Mouse (Mus musculus): ENCODE results near the gene Tsfm. TPM values are rescaled to one million over a fixed set of nuclear protein-coding genes. Genes with fewer than 3 reads are reported as not detected.
"Not testable (repeated sequence)": the region's sequence is repeated elsewhere in the genome, so short reads cannot be mapped to it uniquely, and the experiment has no call there.

Gene Tsfm
- 91.4 and 97.4 TPM in 2 replicates for polyA plus RNA-seq (2016; fragmentation: Nextera tagmentation; extraction: Ambion mirVana)

GRCm38 (mm10) chr10:127030336-127031296 is at the start of gene Tsfm:
Gene Tsfm (minus strand): TSS chr10:127030840.
- peak within 1 kb of the TSS; percentile 67 for H3K4me3 ChIP-seq
- peaks cover 11% of the 10 kb centered on the region for H3K4me1 ChIP-seq (replicated peaks)
- 6% methylated on average over 56 of the region's 56 CpGs for WGBS
- H3K9me3 ChIP-seq, result no peaks in the 10 kb centered on the region
- peak within 1 kb of the TSS; percentile 89 for H3K27ac ChIP-seq
- H3K36me3 ChIP-seq, result peaks cover 39% of the 10 kb centered on the region
- peak; percentile 91 for DNase-seq (ENCODE audit: low spot score)
- no peaks in the 10 kb centered on the region for H3K27me3 ChIP-seq (ENCODE audit: insufficient read depth, poor library complexity, severe bottlenecking)

- Histone ChIP-seq H3K27me3 (ENCODE audit: insufficient read depth, poor library complexity, severe bottlenecking) (peaks cover 100% of the 10 kb centered on the region), H3K4me1 (replicated peaks) (peaks cover 66% of the 10 kb centered on the region), H3K36me3 (no peaks in the 10 kb centered on the region), H3K4me3 (peak overlapping the region; percentile 78), H3K27ac (peak overlapping the region; percentile 84), H3K9me3 (no peaks in the 10 kb centered on the region)
- under 1% methylated on average over 70 of the region's 70 CpGs for WGBS
- peak; percentile 38 for DNase-seq (ENCODE audit: low spot score)
These were observed 49.2 kb upstream of the Tsfm start for GRCm38 (mm10) chr10:127079665-127080391.

GRCm38 (mm10) chr10:127078677-127079575 is 48.3 kb upstream of the Tsfm start:
- Histone ChIP-seq H3K4me1 (replicated peaks) (peaks cover 66% of the 10 kb centered on the region), H3K27me3 (ENCODE audit: insufficient read depth, poor library complexity, severe bottlenecking) (peaks cover 91% of the 10 kb centered on the region), H3K9me3 (no peaks in the 10 kb centered on the region), H3K36me3 (no peaks in the 10 kb centered on the region), H3K27ac (peak overlapping the region; percentile 84), H3K4me3 (peak overlapping the region; percentile 78)
- DNase-seq (ENCODE audit: low spot score), result peak; percentile 76
- under 1% methylated on average over 49 of the region's 49 CpGs for WGBS

DNA sequence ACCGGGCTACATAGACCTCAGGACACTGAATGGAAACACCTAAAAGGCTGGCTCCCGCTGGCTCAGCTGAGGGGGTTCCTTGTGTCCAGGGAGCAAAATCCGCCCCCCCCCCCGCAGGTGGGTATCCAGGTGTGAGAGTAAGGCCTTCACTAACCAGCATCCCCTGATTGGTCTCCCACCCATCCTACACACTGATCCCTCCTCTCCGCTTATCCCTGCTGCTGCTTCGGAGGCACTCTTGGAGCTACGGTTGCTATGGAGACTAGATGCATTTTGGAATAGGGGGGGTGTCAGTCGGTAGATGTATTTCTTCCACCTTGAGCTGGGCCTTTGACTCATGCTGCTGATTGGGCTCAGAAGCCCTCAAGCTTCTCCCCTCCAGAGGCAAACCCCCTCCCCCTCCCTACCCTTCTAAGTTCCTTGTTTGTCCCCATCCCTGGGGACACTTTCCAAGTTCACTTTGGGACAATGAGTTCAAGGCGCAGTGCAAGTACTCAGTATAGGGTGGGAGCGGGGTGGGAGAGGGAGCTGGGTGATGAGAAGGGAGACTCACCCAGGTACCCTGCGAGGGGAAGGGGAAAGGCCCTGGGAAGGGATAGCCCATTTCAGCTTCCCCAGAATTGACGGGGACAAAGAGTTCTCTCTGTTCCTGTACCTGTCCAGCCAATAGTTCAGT is 47.5 kb upstream of the Tsfm start:
- peaks cover 61% of the 10 kb centered on the region for H3K4me1 ChIP-seq (replicated peaks)
- DNase-seq (ENCODE audit: low spot score), result no peak
- WGBS, result 2% methylated on average over 12 of the region's 12 CpGs
- H3K9me3 ChIP-seq, result no peaks in the 10 kb centered on the region
- peaks cover 83% of the 10 kb centered on the region for H3K27me3 ChIP-seq (ENCODE audit: insufficient read depth, poor library complexity, severe bottlenecking)
- no peaks in the 10 kb centered on the region for H3K36me3 ChIP-seq
- peak overlapping the region; percentile 78 for H3K4me3 ChIP-seq
- peak overlapping the region; percentile 84; the same call in 1 of the 2 replicates for H3K27ac ChIP-seq

DNA sequence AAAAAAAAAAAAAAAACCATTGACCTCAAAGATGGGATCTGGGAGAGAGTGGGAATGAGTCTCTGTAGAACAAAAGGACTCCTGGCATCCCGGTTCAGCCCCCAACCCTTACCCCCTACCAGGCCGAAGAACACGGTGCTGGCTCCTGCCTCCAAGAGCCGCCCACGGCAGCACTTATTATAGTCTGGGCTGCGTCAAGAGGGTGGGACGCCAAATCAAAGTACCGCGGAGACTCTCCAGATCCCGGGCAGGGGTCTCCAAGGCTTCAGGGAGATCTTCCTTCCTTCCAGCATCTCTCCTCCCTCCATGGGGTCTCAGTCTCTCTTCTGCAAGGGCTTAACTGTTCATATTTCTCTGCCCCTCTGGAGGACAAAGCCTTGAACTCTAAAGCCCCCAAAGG is 46.9 kb upstream of the Tsfm start:
- peaks cover 56% of the 10 kb centered on the region for H3K4me1 ChIP-seq (replicated peaks)
- H3K27ac ChIP-seq, result 0 out of 2 replicates have a peak overlapping the region, but pooled peaks have one; percentile 31

DNA sequence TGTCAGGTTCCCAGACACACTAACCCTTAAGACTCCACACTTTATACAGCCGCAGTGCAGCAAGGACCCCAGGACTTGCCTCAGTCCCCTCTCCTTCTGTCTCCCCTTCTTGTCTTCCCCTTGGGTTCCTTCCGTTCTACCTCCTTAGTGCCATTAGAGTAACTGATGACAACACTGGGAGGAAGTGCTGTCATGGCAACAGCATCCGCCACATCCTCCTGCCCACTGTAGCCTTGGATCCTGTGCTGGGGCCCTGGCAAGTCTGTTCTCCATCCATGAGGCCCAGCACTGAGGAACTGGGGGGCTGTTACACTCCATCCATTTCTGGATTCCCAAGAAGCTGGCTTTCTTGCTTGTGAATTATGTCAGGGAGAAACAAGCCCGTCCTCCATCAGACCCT is 45.4 kb upstream of the Tsfm start:
- Histone ChIP-seq H3K36me3 (no peaks in the 10 kb centered on the region), H3K4me3 (no peak overlapping the region), H3K4me1 (replicated peaks) (peaks cover 46% of the 10 kb centered on the region), H3K9me3 (no peaks in the 10 kb centered on the region), H3K27ac (no peak overlapping the region), H3K27me3 (ENCODE audit: insufficient read depth, poor library complexity, severe bottlenecking) (peaks cover 63% of the 10 kb centered on the region)
- 59% methylated on average over 4 of the region's 4 CpGs for WGBS
- DNase-seq (ENCODE audit: low spot score), result no peak

More for the DNA sequence above, 46.9 kb upstream of the Tsfm start:
- H3K4me3 ChIP-seq, result peak overlapping the region; percentile 78; the same call in 1 of the 2 replicates
- no peaks in the 10 kb centered on the region for H3K36me3 ChIP-seq
- no peaks in the 10 kb centered on the region for H3K9me3 ChIP-seq
- 4% methylated on average over 10 of the region's 10 CpGs for WGBS
- DNase-seq (ENCODE audit: low spot score), result no peak
- peaks cover 77% of the 10 kb centered on the region for H3K27me3 ChIP-seq (ENCODE audit: insufficient read depth, poor library complexity, severe bottlenecking)

- Histone ChIP-seq H3K27me3 (ENCODE audit: insufficient read depth, poor library complexity, severe bottlenecking) (peaks cover 58% of the 10 kb centered on the region), H3K27ac (no peak overlapping the region), H3K9me3 (no peaks in the 10 kb centered on the region), H3K4me3 (no peak overlapping the region), H3K36me3 (no peaks in the 10 kb centered on the region), H3K4me1 (replicated peaks) (peaks cover 46% of the 10 kb centered on the region)
- no peak for DNase-seq (ENCODE audit: low spot score)
- 75% methylated on average over 8 of the region's 8 CpGs for WGBS
These were observed 45.0 kb upstream of the Tsfm start for GRCm38 (mm10) chr10:127075651-127076050.

GRCm38 (mm10) chr10:127075080-127075479 is 44.4 kb upstream of the Tsfm start, which contains the start of gene Agap2:
Gene Agap2 (plus strand): TSS chr10:127075284.
- Histone ChIP-seq H3K27me3 (ENCODE audit: insufficient read depth, poor library complexity, severe bottlenecking) (peaks cover 53% of the 10 kb centered on the region), H3K4me1 (replicated peaks) (peaks cover 42% of the 10 kb centered on the region), H3K4me3 (no peak within 1 kb of the TSS), H3K9me3 (no peaks in the 10 kb centered on the region), H3K27ac (no peak within 1 kb of the TSS), H3K36me3 (no peaks in the 10 kb centered on the region)
- DNase-seq (ENCODE audit: low spot score), result no peak
- 68% methylated on average over 9 of the region's 9 CpGs for WGBS

DNA sequence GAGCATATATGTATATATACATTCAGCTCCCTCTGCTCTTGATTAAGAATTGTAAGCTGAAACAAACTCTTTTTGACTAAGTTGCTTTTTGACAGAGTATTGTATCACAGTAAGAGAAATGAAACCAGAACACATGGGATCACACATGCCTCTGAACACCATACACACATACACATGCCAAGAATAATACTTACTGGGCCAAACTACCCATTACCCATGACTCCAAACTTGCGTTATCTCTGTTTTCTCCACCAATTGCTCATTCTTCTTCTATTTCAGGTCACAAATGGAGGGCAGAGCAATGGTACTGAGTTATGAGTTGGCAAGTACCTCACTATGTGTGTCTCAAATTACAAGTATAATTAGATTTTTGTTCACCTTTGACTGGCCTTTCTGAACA is 43.3 kb upstream of the Tsfm start:
- Histone ChIP-seq H3K27me3 (ENCODE audit: insufficient read depth, poor library complexity, severe bottlenecking) (peaks cover 42% of the 10 kb centered on the region), H3K4me3 (no peak overlapping the region), H3K9me3 (no peaks in the 10 kb centered on the region), H3K36me3 (no peaks in the 10 kb centered on the region), H3K27ac (no peak overlapping the region), H3K4me1 (replicated peaks) (peaks cover 38% of the 10 kb centered on the region)
- DNase-seq (ENCODE audit: low spot score), result no peak
- WGBS, result 91% methylated on average over 1 of the region's 1 CpGs

DNA sequence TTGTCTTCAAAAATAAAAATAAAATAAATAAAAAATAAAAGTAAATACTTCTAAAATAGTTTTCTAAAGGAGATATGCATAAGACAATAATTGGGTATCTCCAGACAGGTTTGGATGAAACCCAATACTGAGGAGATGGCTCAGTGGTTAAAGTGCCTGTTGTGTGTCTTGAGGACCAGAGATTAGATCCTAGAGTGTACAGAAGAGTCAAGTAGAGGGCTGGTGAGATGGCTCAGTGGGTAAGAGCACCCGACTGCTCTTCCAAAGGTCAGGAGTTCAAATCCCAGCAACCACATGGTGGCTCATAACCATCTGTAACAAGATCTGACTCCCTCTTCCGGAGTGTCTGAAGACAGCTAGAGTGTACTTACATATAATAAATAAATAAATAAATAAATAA is 42.3 kb upstream of the Tsfm start:
- not testable (repeated sequence) for H3K4me3 ChIP-seq; H3K36me3 ChIP-seq; H3K27ac ChIP-seq; H3K9me3 ChIP-seq; DNase-seq (ENCODE audit: low spot score)
- WGBS, result 85% methylated on average over 2 of the region's 2 CpGs
- peaks cover 38% of the 10 kb centered on the region for H3K4me1 ChIP-seq (replicated peaks)
- peaks cover 31% of the 10 kb centered on the region for H3K27me3 ChIP-seq (ENCODE audit: insufficient read depth, poor library complexity, severe bottlenecking)

DNA sequence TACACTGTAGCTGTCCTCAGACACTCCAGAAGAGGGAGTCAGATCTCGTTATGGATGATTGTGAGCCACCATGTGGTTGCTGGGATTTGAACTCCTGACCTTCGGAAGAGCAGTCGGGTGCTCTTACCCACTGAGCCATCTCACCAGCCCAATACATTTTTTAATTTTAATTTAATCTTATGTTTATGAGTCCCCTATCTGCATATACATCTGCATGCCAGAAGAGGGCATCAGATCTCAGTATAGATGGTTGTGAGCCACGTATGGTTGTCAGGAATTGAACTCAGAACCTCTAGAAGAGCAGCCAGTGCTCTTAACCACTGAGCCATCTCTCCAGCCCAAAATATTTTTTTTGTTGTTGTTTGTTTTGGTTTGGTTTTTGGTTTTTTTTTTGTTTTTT is 41.6 kb upstream of the Tsfm start:
- not testable (repeated sequence) for H3K27ac ChIP-seq; DNase-seq (ENCODE audit: low spot score)
- WGBS, result 89% methylated on average over 4 of the region's 4 CpGs

More for the DNA sequence above, 41.6 kb upstream of the Tsfm start:
- peaks cover 34% of the 10 kb centered on the region for H3K4me1 ChIP-seq (replicated peaks)
- H3K27me3 ChIP-seq (ENCODE audit: insufficient read depth, poor library complexity, severe bottlenecking), result peaks cover 24% of the 10 kb centered on the region
- not testable (repeated sequence) for H3K9me3 ChIP-seq, H3K4me3 ChIP-seq
- peaks cover 16% of the 10 kb centered on the region for H3K36me3 ChIP-seq
